Mouse (Mus musculus): Measurements from ENCODE around the gene Gabrr3.

Gene Gabrr3

GRCm38 (mm10) chr16:59463973-59464372, 56.8 kb downstream of the Gabrr3 start:
- in situ Hi-C loops (cut with MboI, MseI) = loop anchor here (25.0 kb wide), 1 partner anchor 952 kb away; the partner anchor contains the start of gene St3gal6

- in situ Hi-C loops (cut with MboI, MseI) = loop anchor here (25.0 kb wide), 1 partner anchor 958 kb away; the partner anchor contains the start of gene St3gal6
Measured at GRCm38 (mm10) chr16:59469846-59470245, 62.7 kb downstream of the Gabrr3 start.

DNA sequence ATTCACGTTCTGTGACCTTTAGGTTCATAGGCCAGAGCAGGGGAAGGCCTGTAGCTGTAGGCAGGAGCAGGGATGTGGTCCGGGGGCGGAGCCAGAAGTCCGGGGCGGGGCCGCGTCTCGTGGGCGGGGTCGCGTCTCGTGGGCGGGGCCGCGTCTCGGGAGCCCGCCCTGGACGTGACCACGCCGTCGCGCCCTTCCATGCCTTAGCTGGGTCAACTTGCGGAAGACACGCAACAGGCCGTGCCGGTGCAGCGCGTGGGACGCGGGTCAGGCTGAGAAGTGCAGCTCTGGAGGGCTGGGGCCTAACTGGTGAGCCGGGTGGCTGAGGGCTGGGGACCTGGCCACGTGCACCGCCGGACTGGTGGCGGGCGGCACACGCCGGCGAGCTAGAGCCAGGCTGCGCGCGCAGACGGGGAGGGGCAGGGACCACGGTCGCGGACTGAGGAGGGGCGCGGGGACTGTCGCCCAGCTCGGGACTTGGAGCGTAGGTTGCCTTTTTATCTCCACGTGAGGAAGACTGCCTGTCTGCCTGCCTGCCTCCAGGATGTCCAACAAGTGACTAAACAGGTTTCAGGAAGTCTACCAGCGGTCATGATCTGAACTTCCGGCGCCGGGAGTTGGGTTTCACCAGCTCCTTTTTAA, 64.6 kb downstream of the Gabrr3 start, which contains the start of gene Riox2:
Gene Riox2, plus strand, starts transcription at position 139 of the 642 bp plus-strand sequence.
- in situ Hi-C loops (cut with MboI, MseI) = loop anchor here (25.0 kb wide), 1 partner anchor 959 kb away; the partner anchor contains the start of gene St3gal6

- in situ Hi-C loops (cut with MboI, MseI) = loop anchor here (25.0 kb wide), 1 partner anchor 960 kb away; the partner anchor contains the start of gene St3gal6
Measured at GRCm38 (mm10) chr16:59472546-59472945, 65.4 kb downstream of the Gabrr3 start.

DNA sequence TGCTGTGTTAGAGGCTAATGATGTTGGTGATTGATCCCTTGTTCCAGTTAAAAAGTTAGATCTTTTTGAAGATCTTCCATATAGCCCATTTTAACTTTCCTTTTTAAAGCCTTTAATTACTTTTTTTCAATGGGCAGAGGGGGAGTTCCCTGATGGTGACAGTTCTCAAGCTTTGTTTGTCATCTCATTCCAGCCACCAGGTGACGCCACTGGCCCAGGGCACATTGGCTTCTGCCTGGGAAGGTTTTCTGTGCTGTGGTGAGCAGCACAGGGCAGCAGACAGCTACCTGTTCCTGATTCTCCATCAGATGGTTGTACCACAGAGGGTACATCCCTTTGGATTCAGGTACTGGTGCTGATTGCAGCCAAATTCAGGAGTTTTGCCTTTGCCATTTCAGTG, 67.7 kb downstream of the Gabrr3 start:
- in situ Hi-C loops (cut with MboI, MseI) = loop anchor here (5.0 to 25.0 kb wide), 3 partner anchors 42 to 962 kb away; partner anchors contain the start of gene St3gal6

- in situ Hi-C loops (cut with MboI, MseI) = loop anchor here (5.0 kb wide), 2 partner anchors 46 to 139 kb away; no protein-coding TSS in a partner anchor
Measured at GRCm38 (mm10) chr16:59477955-59478354, 70.8 kb downstream of the Gabrr3 start.

- in situ Hi-C loops (cut with MboI, MseI) = loop anchor here (10.0 kb wide), 1 partner anchor 1992 kb away; no protein-coding TSS in a partner anchor
Measured at GRCm38 (mm10) chr16:59487239-59487638, 80.1 kb downstream of the Gabrr3 start.

DNA sequence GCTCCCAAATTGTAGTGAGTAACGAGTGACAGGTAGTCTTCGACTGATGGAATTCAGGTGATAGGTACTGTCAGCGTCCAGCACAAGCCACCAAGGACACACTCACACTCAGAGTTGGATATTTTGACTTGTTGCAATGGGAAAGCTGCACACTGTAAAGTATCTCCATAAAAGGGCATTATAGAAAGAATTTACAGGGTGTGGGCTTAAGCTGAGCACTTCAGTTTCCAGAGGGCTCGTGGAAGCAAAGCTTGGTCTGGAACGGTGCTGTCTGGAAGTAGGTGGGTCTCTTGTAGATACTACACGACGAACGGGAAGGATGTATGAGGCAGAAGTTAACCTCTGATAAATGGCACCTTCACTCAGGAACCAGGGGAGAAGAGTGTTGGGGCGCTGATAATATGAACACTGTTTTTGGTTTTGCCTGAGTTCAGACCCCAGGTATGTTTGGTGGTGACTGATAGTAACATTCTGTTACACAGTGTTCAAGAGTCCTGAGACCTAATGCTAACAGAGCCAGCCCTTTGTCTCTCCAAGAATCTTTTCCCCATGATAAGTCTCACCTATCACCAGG, 80.9 kb downstream of the Gabrr3 start:
- in situ Hi-C loops (cut with MboI, MseI) = loop anchor here (10.0 kb wide), 1 partner anchor 1993 kb away; no protein-coding TSS in a partner anchor

- in situ Hi-C loops (cut with MboI, MseI) = no loop called here
Measured at GRCm38 (mm10) chr16:59493199-59493598, 86.1 kb downstream of the Gabrr3 start.

GRCm38 (mm10) chr16:59497947-59498346, 90.8 kb downstream of the Gabrr3 start:
- in situ Hi-C loops (cut with MboI, MseI) = no loop called here

DNA sequence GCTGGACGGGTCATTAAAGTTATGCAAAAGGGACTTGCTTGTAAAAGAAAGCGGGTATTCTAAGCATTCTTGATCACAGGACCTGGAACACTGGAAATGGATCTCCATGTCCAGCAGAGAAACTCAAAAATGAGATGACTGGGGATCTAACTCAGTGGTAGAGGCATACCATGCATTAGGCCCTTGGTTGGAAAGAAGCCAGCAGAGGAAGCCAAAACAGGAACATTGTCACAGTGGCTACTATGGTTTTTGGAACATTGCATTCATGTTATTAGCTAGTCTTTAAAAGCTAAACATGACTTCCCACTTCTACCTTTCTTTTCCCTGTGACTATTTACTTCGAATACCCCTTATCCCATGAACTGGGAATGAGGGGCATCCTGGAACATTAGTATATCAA, 92.0 kb downstream of the Gabrr3 start:
- in situ Hi-C loops (cut with MboI, MseI) = no loop called here

GRCm38 (mm10) chr16:59509830-59510229, 102.7 kb downstream of the Gabrr3 start:
- in situ Hi-C loops (cut with MboI, MseI) = no loop called here
